Mouse (Mus musculus) retina, postnatal 1 day (tissue): ENCODE data around the gene Cidec.
A peak's percentile ranks its signal among the peaks of the same experiment; 100 is the strongest.

Source experiments
- DNase-seq: peaks from one replicate; pipeline ENCODE4 v3.0.0-alpha.2; 2012

The Cidec gene

DNA sequence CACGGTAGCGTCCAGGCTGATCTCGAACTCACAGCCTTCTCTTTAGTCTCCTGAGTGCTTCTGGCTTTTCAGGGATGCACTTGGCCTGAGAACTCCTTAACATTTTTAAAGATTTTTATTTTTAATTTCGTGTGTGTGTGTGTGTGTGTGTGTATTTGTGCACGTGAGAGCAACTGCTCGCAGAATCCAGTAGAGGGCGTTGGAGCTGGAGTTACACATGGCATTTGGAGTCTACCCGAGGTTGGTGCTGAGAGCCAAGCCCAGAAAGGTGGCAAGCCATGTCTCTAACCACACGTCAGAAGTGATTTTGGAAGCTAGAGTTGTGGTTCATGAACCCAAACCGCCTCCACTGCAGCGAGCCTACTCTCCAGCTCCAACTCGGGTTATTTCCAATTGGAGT lies 7.5 kb upstream of the Cidec start:
- peak; percentile 18 for DNase-seq

DNA sequence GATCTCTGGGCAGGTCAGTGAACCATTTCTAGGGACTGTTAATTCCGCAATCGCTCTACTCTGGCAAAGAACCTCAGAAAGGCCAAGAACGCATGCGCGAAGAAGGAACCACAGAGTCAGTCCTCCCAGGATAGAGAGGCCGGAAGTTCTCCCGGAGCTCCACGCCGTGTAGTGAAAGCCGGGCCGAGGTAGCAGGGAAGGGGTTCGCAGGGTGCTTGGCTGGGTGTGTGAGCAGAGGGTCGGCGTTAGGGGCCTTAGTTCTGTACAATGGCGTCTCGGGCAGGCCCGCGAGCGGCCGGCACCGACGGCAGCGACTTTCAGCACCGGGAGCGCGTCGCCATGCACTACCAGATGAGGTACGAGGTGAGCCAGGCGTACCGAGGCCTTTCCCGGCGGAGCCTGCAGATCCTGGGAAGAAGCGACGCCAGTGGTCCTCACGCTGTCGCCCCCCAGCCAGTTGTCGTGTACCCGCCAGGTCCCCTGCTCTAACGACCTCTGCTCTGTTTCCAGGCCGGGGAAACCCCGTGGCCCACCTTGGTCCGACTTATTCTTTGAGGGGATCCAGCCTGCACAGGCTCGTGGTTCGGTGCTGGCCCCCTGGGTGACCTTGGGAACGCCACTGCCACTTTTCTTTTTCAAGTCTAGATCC lies 7.0 kb upstream of the Cidec start, which contains the start of gene Jagn1:
Jagn1 (plus strand) TSS at position 128 of the 649 bp plus-strand sequence.
- peak; percentile 97 for DNase-seq

DNA sequence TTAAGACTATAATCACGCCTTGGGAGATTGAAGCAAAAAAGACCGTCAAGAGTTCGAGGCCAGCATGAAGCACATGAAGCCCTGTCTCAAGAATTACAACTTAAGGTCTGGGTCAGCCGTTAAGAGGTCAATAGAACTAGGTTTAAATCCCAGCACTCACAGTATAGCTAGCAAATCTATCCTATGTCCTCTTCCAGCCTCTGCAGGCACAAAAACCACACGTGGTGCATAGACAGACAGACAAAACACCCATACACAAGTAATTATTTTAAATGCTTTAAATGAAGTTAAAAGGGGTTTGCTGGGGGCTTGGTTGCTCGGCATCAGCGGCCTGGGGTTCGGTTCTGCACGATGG lies 6.5 kb upstream of the Cidec start:
- no peak for DNase-seq

DNA sequence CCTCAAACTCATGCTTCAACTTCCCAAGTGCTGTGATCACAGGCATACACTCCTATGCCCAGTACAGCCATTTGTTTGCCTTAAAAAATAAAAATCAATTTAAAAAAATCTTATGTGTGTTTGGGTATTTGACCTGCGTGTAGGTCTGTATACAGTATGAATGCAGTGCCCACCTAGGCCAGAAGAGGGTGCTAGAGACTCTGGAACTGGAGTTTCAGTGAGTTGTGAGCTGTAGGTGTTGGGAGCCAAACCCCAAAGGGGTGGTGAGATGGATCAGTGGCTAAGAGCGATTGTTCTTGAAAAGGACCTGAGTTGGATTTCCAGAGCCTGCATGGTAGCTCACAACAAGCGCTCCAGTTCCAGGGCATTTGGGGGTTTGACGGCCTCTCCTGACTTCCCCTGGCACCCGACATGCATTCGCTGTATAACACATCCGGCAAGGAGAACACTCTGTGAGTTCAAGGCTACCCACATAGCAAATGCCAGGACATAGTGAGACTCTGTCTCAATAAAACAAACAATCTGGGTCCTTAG lies 5.7 kb upstream of the Cidec start:
- DNase-seq, result peak; percentile 82

DNA sequence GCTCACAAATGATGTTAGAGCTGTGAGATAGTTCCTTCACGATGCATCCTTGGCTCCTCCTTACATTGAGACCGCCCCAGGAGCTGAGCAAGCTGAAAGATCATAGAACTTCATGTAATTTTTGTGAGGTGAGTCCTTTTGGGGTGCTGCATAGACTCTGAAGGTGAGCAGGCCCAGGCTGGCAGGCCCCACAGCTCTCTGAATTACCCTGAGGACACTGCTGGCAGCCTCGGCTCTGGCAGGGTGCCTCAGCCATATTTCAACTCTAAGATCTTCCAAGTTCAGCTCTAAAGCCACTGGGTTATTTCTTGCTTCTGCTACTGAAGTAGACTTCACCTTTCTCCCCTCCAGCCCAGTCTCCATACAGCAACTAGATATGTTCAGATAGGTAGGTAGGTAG lies 5.1 kb upstream of the Cidec start:
- DNase-seq, result no peak

DNA sequence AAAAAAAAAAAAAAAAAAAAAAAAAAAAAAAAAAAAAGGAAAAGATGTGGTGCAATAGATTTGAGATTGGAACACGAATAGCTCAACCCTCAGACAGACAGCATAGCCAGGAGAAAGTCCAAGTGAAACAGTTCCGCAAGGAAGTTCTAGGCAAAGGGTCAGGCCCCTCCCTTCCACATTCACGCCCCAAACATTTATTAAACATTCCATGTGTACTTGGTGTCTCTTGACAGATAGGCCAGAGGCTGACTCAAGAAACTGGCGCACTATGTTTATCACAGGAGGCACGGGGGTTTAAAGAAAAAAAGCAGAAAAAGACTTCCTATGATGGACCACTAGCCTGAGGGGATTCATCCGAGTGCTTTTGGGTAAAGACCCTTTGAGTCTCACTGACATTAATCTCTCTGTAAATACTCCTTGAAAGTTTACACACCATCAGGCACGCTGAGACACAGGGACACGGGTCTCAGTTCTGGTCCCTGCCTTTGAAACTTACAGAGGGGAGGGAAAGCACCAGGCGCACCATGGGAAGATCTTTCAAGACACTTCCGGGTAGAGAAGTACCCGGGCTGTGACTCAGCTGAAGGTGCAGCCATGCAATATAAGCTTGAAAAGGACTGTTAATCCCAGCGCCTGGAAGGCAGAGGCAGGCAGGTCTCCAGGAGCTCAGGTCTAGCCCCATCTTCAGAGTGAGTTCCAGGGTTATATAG lies 3.3 kb upstream of the Cidec start:
- DNase-seq, result no peak

DNA sequence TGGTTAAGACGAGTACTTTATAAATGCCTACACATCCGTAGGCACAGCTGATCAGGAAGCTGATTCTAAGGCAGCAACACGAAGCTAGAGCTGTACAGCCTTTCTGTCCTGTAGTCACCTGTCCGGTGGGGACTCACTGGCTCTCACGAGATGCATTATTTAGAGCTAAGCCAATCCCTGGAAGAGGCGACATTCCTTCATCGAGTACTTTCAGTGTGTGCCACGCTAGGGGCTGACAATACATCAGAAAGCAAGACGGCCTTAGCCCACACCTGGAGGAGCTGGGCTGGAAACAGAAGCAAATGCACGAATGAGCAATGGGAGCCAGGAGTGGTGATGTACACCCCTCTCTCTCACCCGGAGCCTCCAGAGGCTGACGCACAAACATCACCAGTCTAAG lies 1.6 kb upstream of the Cidec start:
- DNase-seq, result no peak

DNA sequence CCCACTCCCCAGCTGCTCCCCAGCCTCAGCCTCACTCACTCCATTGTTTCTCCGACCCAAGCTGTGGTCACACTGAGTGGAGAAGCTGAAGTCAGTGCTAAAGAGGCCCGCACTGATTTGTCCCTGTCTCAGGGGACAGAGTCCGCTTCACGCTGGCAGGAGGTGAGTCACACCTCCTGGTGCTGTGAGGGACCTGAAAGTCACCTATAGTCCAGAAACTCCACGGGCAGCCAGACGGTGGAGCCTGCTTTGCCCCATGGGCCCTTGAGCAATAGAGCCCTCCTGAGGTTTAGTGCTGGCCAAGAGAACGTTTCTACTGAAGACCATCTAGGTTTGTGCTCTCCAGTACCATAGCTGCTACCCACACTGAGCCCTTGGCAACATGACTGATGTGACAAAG lies 869 bp downstream of the Cidec start:
- no peak for DNase-seq

DNA sequence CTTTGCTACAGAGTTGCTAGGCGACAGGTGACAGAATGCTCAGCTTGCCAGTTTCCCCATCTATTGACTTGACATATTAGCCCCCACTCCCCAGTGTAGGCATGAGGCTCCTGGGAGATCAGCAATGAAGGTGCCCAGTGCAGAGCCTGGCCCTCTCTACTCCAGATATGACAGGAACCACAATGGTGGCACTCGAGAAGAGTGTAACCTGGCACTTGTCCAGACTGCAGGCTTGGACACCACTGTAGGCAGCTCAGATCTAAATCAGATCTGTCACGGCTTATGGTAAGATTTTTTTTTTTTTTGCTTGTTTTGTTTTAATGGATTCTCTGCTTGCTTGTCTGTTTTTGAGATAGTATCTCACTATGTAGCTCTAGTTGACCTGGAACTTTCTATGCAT lies 1.9 kb downstream of the Cidec start:
- no peak for DNase-seq

DNA sequence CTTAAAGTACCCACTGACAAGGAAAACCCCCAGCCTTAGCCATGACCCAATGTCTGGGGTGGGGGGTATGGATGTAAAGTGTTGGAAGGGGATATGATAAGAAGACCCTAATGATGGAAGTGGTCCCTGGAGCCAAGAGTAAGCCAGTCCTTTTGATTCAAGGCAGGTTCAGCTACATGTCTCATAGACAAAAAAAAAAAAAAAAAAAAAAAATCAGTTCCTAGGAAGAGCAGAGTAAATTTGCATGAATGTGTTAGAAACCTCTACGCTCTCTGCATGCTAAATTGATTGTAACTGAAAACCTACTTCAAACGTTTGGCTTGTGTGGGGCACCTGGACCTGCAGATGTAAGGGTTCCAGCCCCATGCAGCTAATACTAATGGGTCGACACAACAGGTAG lies 3.8 kb downstream of the Cidec start:
- no peak for DNase-seq

DNA sequence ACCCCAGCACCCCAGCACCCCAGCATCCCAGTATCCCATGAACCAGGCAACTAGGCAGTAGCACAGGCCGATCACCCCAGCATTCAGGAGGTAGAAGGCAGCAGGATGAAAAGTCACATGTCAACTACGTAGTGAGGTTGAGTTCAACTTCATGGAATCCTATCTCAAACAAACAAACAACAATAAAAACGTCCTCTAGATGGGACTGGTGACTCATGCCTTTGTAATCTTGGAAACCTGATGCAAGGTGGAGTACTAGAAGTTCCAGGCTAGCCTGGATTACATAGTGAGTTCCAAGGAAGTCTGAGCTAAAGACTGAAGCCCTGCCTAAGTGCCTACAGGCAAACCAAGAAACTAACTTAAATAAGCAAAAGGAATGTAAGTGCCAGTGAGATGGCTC lies 4.7 kb downstream of the Cidec start:
- no peak for DNase-seq

DNA sequence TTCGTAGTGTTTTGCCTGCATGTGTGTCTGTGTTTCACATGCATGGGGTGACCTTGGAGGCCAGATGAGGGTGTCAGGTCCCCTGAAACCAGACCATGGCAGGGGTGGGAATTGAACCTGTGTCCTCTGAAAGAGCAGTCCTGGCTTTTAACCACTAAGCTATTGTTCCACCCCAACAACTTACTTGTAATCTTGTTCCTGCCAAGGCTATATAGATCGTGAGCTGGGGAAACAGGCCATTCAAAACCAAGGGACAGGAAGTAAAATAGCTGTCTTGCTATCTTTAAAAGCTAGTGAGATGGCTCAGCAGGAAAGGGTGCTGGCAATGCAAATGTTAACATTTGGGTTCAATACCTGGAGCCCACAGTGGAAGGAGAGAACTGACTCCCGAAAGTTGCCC lies 5.6 kb downstream of the Cidec start:
- DNase-seq, result no peak

DNA sequence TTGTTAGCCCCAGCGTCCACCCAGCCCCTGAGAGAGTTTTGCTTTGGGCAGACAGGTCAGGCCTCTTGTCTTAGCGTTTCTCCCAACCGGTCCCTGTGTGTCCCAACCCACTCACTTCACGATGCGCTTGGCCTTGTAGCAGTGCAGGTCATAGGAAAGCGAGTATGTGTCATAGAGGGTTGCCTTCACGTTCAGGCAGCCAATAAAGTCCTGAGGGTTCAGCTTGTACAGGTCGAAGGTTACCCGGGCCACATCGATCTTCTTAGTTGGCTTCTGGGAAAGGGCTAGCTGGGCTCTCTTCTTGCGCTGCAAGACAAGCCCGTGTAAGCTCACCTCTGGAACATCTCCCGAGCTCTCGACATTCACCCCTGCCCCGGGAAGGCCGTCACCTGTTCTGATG lies 7.6 kb downstream of the Cidec start:
- no peak for DNase-seq

DNA sequence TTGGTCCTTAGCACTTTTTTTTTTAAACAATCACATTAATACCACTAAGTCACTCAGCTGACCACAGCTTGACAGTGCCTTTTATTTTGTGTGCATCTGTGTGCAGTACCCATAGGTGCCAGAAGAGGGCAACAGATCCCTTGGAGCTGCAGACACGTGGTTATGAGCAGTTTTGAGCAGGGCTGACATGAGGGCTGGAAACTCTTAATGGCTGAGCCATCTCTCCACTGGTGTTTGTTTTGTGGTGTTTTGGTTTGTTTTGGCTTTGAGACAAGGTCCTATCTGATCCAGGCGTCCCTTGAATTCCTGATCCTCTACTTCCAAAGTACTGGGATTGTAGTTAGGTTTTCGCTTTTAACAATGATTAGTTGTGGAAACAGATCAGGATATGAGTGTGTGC lies 8.2 kb downstream of the Cidec start:
- DNase-seq, result peak; percentile 74

DNA sequence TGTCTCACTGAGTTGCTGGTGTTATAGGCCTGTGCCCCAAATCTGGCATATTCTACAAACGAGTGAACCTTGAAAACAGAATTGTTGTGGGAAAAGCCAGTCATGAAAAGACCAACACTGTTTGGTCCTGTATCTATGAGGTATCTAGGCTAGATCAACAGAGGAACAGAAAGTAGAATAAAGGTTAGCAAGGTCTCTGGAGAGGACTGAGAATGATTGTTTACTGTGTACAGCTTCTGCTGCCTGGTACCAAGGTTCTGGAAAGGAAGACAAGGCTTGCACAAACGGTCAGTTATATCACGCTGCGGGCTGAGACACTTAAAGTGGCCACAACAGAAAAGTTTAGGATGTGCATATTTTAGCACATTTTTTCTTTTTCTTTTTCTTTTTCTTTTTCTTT lies 8.9 kb downstream of the Cidec start:
- no peak for DNase-seq

DNA sequence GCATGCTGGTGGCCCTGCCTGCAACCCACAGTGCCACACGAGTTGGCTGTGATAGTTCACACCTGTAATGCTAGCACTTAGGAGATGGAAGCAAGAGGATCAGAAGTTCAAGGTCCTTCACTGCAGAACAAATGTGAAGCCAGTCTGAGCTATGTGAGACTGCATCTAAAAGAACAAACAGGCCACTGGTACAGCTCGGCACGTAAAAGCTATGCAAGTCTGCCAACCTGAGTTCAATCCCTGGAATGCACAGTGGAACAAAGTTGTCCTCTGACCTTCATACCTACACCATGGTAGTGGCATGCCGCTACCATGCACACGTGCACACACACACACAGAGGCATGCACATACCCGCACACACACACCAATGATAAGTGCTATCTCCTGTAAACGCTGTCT lies 11.4 kb downstream of the Cidec start:
- DNase-seq, result no peak

DNA sequence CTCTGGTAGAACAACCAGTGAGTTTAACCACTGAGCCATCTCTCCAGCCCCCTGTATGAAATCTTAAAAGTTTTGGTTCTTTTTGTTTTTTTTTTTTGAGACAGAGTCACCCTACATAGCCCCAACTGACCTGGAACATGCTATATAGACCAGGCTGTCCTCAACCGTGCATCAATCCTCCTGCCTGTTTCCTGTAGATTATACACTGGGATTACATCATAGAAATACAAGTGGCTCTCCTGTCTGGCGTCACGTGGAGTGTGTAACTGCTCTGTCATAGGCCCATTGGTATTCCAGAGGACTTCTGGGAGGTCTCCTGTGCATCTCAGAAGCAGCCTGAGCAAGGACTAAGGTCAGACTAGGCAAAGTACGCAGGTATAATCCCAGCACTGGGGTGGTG lies 12.6 kb downstream of the Cidec start:
- DNase-seq, result no peak

DNA sequence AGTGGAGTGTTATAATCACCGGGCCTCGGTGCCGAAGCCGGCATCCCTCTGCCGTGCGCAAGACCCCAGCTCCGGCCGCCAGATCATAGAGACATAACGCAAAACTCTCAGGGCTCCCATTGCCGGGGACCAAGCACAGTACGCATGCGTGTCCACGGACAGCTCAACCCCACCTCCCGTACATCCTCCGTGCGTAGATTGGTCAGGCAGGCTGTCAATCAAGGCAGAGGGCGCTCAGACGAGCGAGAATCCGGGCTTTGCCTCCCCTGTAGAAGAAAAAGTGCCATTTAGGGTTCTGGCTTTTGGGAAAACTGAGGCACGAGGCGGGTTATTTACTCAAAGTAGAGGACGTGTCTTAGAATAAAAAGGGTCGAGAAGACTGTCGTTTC lies 16.4 kb downstream of the Cidec start, which contains the start of gene Rpusd3:
Rpusd3 (minus strand) TSS at position 142 of the 389 bp plus-strand sequence.
- DNase-seq, result peak; percentile 99

DNA sequence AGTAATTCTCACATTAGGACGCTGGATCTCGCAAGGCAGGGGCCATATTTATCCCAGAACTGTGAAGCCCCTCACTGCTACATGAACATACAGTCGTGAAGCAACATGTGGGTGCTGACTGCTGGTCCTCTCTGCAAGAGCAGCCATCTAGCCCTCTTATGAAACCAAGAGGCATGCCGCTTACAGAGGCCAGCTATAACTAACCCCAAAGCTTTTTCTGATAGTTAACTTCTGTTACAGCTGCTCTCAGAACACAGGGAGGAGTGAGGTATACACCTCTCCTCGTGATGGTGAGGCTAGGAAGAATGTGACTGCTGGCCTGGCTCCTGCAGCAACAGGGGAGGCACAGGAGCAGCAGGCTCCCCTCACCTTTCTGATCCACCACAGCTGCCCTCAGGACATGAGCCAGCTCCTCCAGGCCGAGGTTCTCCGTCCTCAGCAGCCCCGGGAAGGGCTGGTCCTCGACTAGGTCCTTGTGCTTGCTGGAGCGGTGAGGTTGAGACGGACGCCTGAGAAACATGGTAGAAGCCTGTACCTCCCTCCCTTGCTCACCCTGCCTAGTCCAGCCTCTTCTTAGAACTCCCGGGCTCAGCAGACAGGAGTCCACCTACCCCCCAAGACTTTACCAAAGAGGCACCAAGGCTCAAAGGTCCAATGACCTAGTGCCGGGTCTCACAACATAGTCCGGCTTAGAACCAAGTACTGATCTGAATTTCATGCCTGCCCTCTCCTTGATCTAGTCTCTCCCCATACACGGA lies 16.9 kb downstream of the Cidec start:
- no peak for DNase-seq

DNA sequence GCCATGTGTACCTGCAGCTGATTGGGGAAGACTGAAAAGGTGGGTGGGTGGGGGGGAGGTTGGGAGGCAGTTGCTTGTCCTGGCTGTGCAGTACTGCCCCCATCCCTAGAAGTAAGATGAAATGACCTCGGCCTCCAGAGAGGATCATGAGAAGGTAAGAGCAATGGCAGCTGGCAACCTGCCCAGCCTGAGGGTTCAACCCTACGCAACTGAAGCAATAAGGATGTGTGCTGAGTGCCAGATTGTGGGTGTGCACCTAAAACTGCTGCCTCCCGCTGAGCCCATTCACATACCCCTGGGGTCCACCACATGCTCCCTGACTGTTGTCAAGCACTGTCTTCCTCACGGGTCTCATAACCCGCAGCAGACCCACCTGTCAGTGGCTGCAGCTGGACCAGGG lies 19.1 kb downstream of the Cidec start:
- DNase-seq, result no peak

DNA sequence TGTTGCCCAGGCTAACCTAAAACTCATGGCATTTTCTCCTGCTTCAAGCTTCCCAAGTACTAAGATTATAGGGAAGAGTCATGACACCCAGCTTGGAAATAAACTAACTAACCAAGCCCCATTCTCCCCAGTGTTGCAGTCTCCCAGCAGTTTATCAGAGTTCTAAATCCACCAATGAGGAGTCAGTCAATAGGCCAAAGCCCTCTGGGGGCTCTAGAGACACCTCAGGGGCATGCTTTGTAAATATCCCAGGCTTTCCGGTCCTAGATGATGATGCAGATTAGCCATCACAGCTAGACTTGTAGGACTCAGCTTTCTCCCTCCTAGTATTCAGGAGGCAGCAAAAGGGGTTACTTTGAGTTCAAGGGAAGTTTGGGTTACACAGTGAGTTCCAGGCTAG lies 25.6 kb downstream of the Cidec start:
- DNase-seq, result no peak

DNA sequence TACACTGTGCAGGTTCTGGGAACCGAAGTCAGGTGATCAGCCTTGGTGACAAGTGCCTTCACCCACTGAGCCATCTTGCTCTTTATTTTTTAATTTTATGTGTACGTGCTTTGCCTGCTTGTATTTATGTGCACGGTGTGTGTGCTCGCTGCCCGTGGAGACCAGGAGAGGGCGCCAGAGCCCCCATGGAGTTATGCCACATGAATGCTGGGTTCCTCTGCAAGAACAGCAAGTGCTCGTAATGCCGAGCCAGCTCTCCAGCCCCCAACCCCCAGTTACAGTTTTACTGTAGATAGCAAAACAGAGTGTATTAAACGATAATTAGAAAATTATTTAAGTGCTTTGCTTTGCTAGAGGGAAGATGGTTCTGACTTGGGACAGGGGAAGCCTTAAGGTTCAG lies 28.9 kb downstream of the Cidec start:
- peak; percentile 22 for DNase-seq

DNA sequence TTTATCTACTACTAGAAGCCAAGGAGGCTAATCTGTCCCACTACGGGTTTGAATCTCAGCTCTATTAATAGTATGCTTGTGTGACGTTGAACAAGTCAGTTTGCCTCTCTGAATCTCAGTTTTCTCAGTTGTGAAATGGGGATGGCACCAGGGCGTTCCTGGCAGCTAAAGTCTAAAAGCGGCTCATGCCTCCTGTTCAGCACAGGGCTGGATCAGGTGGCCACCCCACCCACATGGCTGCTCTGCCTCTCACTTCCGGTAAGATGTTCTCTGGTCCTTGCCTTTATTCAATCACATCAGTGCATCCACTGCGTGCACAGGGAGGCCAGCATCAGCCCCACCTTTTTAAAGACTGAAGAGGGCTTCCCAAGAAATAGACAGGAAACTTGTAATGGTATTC lies 30.1 kb downstream of the Cidec start:
- DNase-seq, result no peak
